Mouse (Mus musculus): ENCODE data around the gene Mab21l3. TPM values are rescaled to one million over a fixed set of nuclear protein-coding genes. Genes with fewer than 3 reads are reported as not detected.

Gene Mab21l3
- polyA plus RNA-seq, 1 experiment: 1.4 TPM

GRCm38 (mm10) chr3:101871951-101872350 lies 23.2 kb upstream of the Mab21l3 start:
- H3K36me3 ChIP-seq (ENCODE audit: control insufficient read depth, insufficient read depth, low read length): no peaks in the 10 kb centered on the region
- H3K4me3 ChIP-seq (ENCODE audit: extremely low read depth, insufficient read depth, insufficient read length): no peak overlapping the region
- no peak for DNase-seq (ENCODE audit: low read depth in 1 of 2, low spot score in 2 of 2)
- no peak overlapping the region for H3K27ac ChIP-seq (ENCODE audit: insufficient read depth, low read length)
- H3K27me3 ChIP-seq (ENCODE audit: control insufficient read depth, insufficient read depth, low read length): no peaks in the 10 kb centered on the region
- TF ChIP-seq POLR2A (IDR thresholded peaks at IDR 0.05; ENCODE audit: low read depth, low read length): no peak
- no peak for TF ChIP-seq CTCF (IDR thresholded peaks at IDR 0.05; ENCODE audit: extremely low read depth, insufficient read depth, insufficient read length, insufficient replicate concordance)
- 93% methylated on average over 9 of the region's 9 CpGs for WGBS
- H3K4me1 ChIP-seq (ENCODE audit: control insufficient read depth, insufficient read depth, insufficient read length): no peaks in the 10 kb centered on the region

- no peak overlapping the region for H3K27ac ChIP-seq (ENCODE audit: insufficient read depth, low read length)
Observed at GRCm38 (mm10) chr3:101867001-101867421, 18.3 kb upstream of the Mab21l3 start.

GRCm38 (mm10) chr3:101861856-101862255 lies 13.1 kb upstream of the Mab21l3 start:
- no peak for DNase-seq (ENCODE audit: low read depth in 1 of 2, low spot score in 2 of 2)
- WGBS: 91% methylated on average over 3 of the region's 3 CpGs
- H3K27me3 ChIP-seq (ENCODE audit: control insufficient read depth, insufficient read depth, low read length): no peaks in the 10 kb centered on the region
- H3K4me3 ChIP-seq (ENCODE audit: extremely low read depth, insufficient read depth, insufficient read length): no peak overlapping the region
- TF ChIP-seq POLR2A (IDR thresholded peaks at IDR 0.05; ENCODE audit: low read depth, low read length) (no peak), CTCF (IDR thresholded peaks at IDR 0.05; ENCODE audit: extremely low read depth, insufficient read depth, insufficient read length, insufficient replicate concordance) (no peak)
- no peaks in the 10 kb centered on the region for H3K4me1 ChIP-seq (ENCODE audit: control insufficient read depth, insufficient read depth, insufficient read length)
- no peaks in the 10 kb centered on the region for H3K36me3 ChIP-seq (ENCODE audit: control insufficient read depth, insufficient read depth, low read length)
- no peak overlapping the region for H3K27ac ChIP-seq (ENCODE audit: insufficient read depth, low read length)

More at GRCm38 (mm10) chr3:101867001-101867421, 18.3 kb upstream of the Mab21l3 start:
- no peaks in the 10 kb centered on the region for H3K27me3 ChIP-seq (ENCODE audit: control insufficient read depth, insufficient read depth, low read length)
- TF ChIP-seq POLR2A (IDR thresholded peaks at IDR 0.05; ENCODE audit: low read depth, low read length) (no peak), CTCF (IDR thresholded peaks at IDR 0.05; ENCODE audit: extremely low read depth, insufficient read depth, insufficient read length, insufficient replicate concordance) (no peak)
- no peaks in the 10 kb centered on the region for H3K36me3 ChIP-seq (ENCODE audit: control insufficient read depth, insufficient read depth, low read length)
- H3K4me3 ChIP-seq (ENCODE audit: extremely low read depth, insufficient read depth, insufficient read length): no peak overlapping the region
- WGBS: 87% methylated on average over 4 of the region's 4 CpGs
- no peak for DNase-seq (ENCODE audit: low read depth in 1 of 2, low spot score in 2 of 2)
- no peaks in the 10 kb centered on the region for H3K4me1 ChIP-seq (ENCODE audit: control insufficient read depth, insufficient read depth, insufficient read length)

- Histone ChIP-seq H3K27ac (ENCODE audit: insufficient read depth, low read length) (no peak overlapping the region), H3K4me1 (ENCODE audit: control insufficient read depth, insufficient read depth, insufficient read length) (no peaks in the 10 kb centered on the region), H3K27me3 (ENCODE audit: control insufficient read depth, insufficient read depth, low read length) (no peaks in the 10 kb centered on the region), H3K36me3 (ENCODE audit: control insufficient read depth, insufficient read depth, low read length) (no peaks in the 10 kb centered on the region), H3K4me3 (ENCODE audit: extremely low read depth, insufficient read depth, insufficient read length) (no peak overlapping the region)
- WGBS: 87% methylated on average over 7 of the region's 7 CpGs
- no peak for DNase-seq (ENCODE audit: low read depth in 1 of 2, low spot score in 2 of 2)
- TF ChIP-seq POLR2A (IDR thresholded peaks at IDR 0.05; ENCODE audit: low read depth, low read length) (no peak), CTCF (IDR thresholded peaks at IDR 0.05; ENCODE audit: extremely low read depth, insufficient read depth, insufficient read length, insufficient replicate concordance) (no peak)
Observed at GRCm38 (mm10) chr3:101860151-101860550, 11.4 kb upstream of the Mab21l3 start.

GRCm38 (mm10) chr3:101859740-101860139 lies 11.0 kb upstream of the Mab21l3 start:
- WGBS: 91% methylated on average over 7 of the region's 7 CpGs

GRCm38 (mm10) chr3:101854075-101854474 lies 5.3 kb upstream of the Mab21l3 start:
- no peak for TF ChIP-seq CTCF (IDR thresholded peaks at IDR 0.05; ENCODE audit: extremely low read depth, insufficient read depth, insufficient read length, insufficient replicate concordance)
- TF ChIP-seq POLR2A (IDR thresholded peaks at IDR 0.05; ENCODE audit: low read depth, low read length): no peak
- WGBS: 72% methylated on average over 1 of the region's 1 CpGs
- H3K27ac ChIP-seq (ENCODE audit: insufficient read depth, low read length): no peak overlapping the region
- H3K36me3 ChIP-seq (ENCODE audit: control insufficient read depth, insufficient read depth, low read length): no peaks in the 10 kb centered on the region
- no peak for DNase-seq (ENCODE audit: low read depth in 1 of 2, low spot score in 2 of 2)
- no peaks in the 10 kb centered on the region for H3K27me3 ChIP-seq (ENCODE audit: control insufficient read depth, insufficient read depth, low read length)
- no peak overlapping the region for H3K4me3 ChIP-seq (ENCODE audit: extremely low read depth, insufficient read depth, insufficient read length)
- no peaks in the 10 kb centered on the region for H3K4me1 ChIP-seq (ENCODE audit: control insufficient read depth, insufficient read depth, insufficient read length)

More at GRCm38 (mm10) chr3:101859740-101860139, 11.0 kb upstream of the Mab21l3 start:
- Histone ChIP-seq H3K36me3 (ENCODE audit: control insufficient read depth, insufficient read depth, low read length) (no peaks in the 10 kb centered on the region), H3K27me3 (ENCODE audit: control insufficient read depth, insufficient read depth, low read length) (no peaks in the 10 kb centered on the region), H3K4me1 (ENCODE audit: control insufficient read depth, insufficient read depth, insufficient read length) (no peaks in the 10 kb centered on the region), H3K27ac (ENCODE audit: insufficient read depth, low read length) (no peak overlapping the region), H3K4me3 (ENCODE audit: extremely low read depth, insufficient read depth, insufficient read length) (no peak overlapping the region)
- DNase-seq (ENCODE audit: low read depth in 1 of 2, low spot score in 2 of 2): no peak
- TF ChIP-seq CTCF (IDR thresholded peaks at IDR 0.05; ENCODE audit: extremely low read depth, insufficient read depth, insufficient read length, insufficient replicate concordance) (no peak), POLR2A (IDR thresholded peaks at IDR 0.05; ENCODE audit: low read depth, low read length) (no peak)

- Histone ChIP-seq H3K27ac (ENCODE audit: insufficient read depth, low read length) (no peak overlapping the region), H3K4me3 (ENCODE audit: extremely low read depth, insufficient read depth, insufficient read length) (no peak overlapping the region), H3K27me3 (ENCODE audit: control insufficient read depth, insufficient read depth, low read length) (no peaks in the 10 kb centered on the region), H3K36me3 (ENCODE audit: control insufficient read depth, insufficient read depth, low read length) (no peaks in the 10 kb centered on the region), H3K4me1 (ENCODE audit: control insufficient read depth, insufficient read depth, insufficient read length) (no peaks in the 10 kb centered on the region)
- 77% methylated on average over 6 of the region's 6 CpGs for whole genome bisulfite sequencing
- no peak for TF ChIP-seq CTCF (IDR thresholded peaks at IDR 0.05; ENCODE audit: extremely low read depth, insufficient read depth, insufficient read length, insufficient replicate concordance)
- TF ChIP-seq POLR2A (IDR thresholded peaks at IDR 0.05; ENCODE audit: low read depth, low read length): no peak
- no peak for DNase-seq (ENCODE audit: low read depth in 1 of 2, low spot score in 2 of 2)
Observed at GRCm38 (mm10) chr3:101851363-101851762, 2.6 kb upstream of the Mab21l3 start.
